Mouse (Mus musculus) lung, adult 2 months (tissue): ENCODE measurements around the gene Prps1l1. TPM values are rescaled to one million over a fixed set of nuclear protein-coding genes. Genes with fewer than 3 reads are reported as not detected.

ENCODE experiments used
- DNase-seq: peaks from one replicate; pipeline ENCODE4 v3.0.0; 2022
- H3K4me1 ChIP-seq: fragments of 200-500 bp; 2 replicates; pipeline ENCODE4 v1.6.1; 2011; ENCODE audit warnings: low read length; ENCODE audit not compliant: control insufficient read depth, insufficient read depth
- H3K4me3 ChIP-seq: fragments of 200-500 bp; replicated peaks from 2 replicates; pipeline ENCODE3; 2011; ENCODE audit warnings: low read depth, mild to moderate bottlenecking, control low read depth, low read length; ENCODE audit errors: extremely low read depth
- CTCF ChIP-seq: fragments of 200-500 bp; IDR thresholded peaks from 2 replicates; pipeline ENCODE4 v1.5.1; 2011; ENCODE audit warnings: mild to moderate bottlenecking, low read length, control low read depth; ENCODE audit not compliant: insufficient read depth
- POLR2A ChIP-seq: fragments of 200-500 bp; IDR thresholded peaks from 2 replicates; pipeline ENCODE4 v1.6.1; 2011; ENCODE audit warnings: low read depth, mild to moderate bottlenecking, control low read depth, low read length, borderline replicate concordance; ENCODE audit errors: extremely low read depth
- WGBS: fragments of 180-500 bp; shearing (Covaris S2); methylation state at CpG from one replicate; pipeline ENCODE4 v1.1.7; 2018; 5-methylcytosine and 5-hydroxymethylcytosine counted together
- polyA plus RNA-seq: library from polyadenylated mRNA; depleted of rRNA; stranded (reverse); fragments of >200 nt; gene quantifications from 2 replicates; pipeline ENCODE4 v1.2.3, GENCODE M21; 2012

Gene Prps1l1
- polyA plus RNA-seq, 1 experiment, result not detected

- DNase-seq, result no peak
- H3K4me1 ChIP-seq, result no peaks in the 10 kb centered on the region
- TF ChIP-seq POLR2A (no peak), CTCF (no peak)
- 35% methylated on average over 4 of the region's 4 CpGs for WGBS
- no peak overlapping the region for H3K4me3 ChIP-seq
Measured at GRCm38 (mm10) chr12:35000323-35000722, 15.8 kb downstream of the Prps1l1 start.

- TF ChIP-seq POLR2A, result no peak
- Histone ChIP-seq H3K4me1 (no peaks in the 10 kb centered on the region), H3K4me3 (no peak overlapping the region)
- no peak for DNase-seq
Measured at GRCm38 (mm10) chr12:35005748-35006147, 21.2 kb downstream of the Prps1l1 start.

- no peak for TF ChIP-seq POLR2A
- TF ChIP-seq CTCF, result no peak
- DNase-seq, result no peak
- Histone ChIP-seq H3K4me3 (no peak overlapping the region), H3K4me1 (no peaks in the 10 kb centered on the region)
- 90% methylated on average over 1 of the region's 1 CpGs for WGBS
Measured at GRCm38 (mm10) chr12:35007851-35008250, 23.3 kb downstream of the Prps1l1 start.

GRCm38 (mm10) chr12:35008340-35009137 lies 24.0 kb downstream of the Prps1l1 start:
- WGBS, result 62% methylated on average over 11 of the region's 11 CpGs
- no peak for TF ChIP-seq CTCF
- no peak for TF ChIP-seq POLR2A
- no peak overlapping the region for H3K4me3 ChIP-seq
- no peak for DNase-seq
- H3K4me1 ChIP-seq, result no peaks in the 10 kb centered on the region

- no peak for DNase-seq
- whole genome bisulfite sequencing, result 67% methylated on average over 1 of the region's 1 CpGs
- TF ChIP-seq CTCF (no peak), POLR2A (no peak)
- no peaks in the 10 kb centered on the region for H3K4me1 ChIP-seq
- H3K4me3 ChIP-seq, result no peak overlapping the region
Measured at GRCm38 (mm10) chr12:35011462-35011861, 26.9 kb downstream of the Prps1l1 start.

GRCm38 (mm10) chr12:35013950-35014349 lies 29.4 kb downstream of the Prps1l1 start:
- H3K4me3 ChIP-seq, result no peak overlapping the region
- WGBS, result 49% methylated on average over 2 of the region's 2 CpGs
- DNase-seq, result no peak
- H3K4me1 ChIP-seq, result no peaks in the 10 kb centered on the region
- no peak for TF ChIP-seq CTCF
- no peak for TF ChIP-seq POLR2A

GRCm38 (mm10) chr12:35016056-35016455 lies 31.5 kb downstream of the Prps1l1 start:
- 56% methylated on average over 3 of the region's 3 CpGs for WGBS
- DNase-seq, result no peak
- Histone ChIP-seq H3K4me1 (no peaks in the 10 kb centered on the region), H3K4me3 (no peak overlapping the region)
- no peak for TF ChIP-seq POLR2A

- Histone ChIP-seq H3K4me3 (no peak overlapping the region), H3K4me1 (no peaks in the 10 kb centered on the region; the same call in 1 of the 2 replicates)
- 79% methylated on average over 9 of the region's 9 CpGs for WGBS
- no peak for TF ChIP-seq POLR2A
- TF ChIP-seq CTCF, result no peak
- DNase-seq, result no peak
Measured at GRCm38 (mm10) chr12:35016481-35017250, 32.1 kb downstream of the Prps1l1 start.

- 64% methylated on average over 9 of the region's 9 CpGs for WGBS
- Histone ChIP-seq H3K4me3 (no peak overlapping the region), H3K4me1 (peaks cover 6% of the 10 kb centered on the region)
- no peak for DNase-seq
- no peak for TF ChIP-seq CTCF
- no peak for TF ChIP-seq POLR2A
Measured at GRCm38 (mm10) chr12:35018679-35019237, 34.2 kb downstream of the Prps1l1 start.
